Mouse (Mus musculus): ENCODE measurements around the gene Marveld2. TPM values are rescaled to one million over a fixed set of nuclear protein-coding genes. Genes with fewer than 3 reads are reported as not detected.

Gene Marveld2
- 2.9 and 3.4 TPM in 2 replicates for polyA plus RNA-seq (2016; fragmentation: Nextera tagmentation; extraction: Ambion mirVana)

GRCm38 (mm10) chr13:100616181-100617087 is at the start of gene Marveld2:
Gene Marveld2, minus strand, starts transcription at chr13:100616971.
- Histone ChIP-seq H3K4me3 (replicated peaks) (peak within 1 kb of the TSS; percentile 64), H3K4me2 (peak within 1 kb of the TSS; percentile 98), H3K9me3 (no peaks in the 10 kb centered on the region), H3K4me1 (replicated peaks) (peaks cover 8% of the 10 kb centered on the region; the same call in 1 of the 2 replicates), H3K9ac (replicated peaks) (peak within 1 kb of the TSS; percentile 64), H3K27ac (no peak within 1 kb of the TSS), H3K27me3 (peaks cover 22% of the 10 kb centered on the region), H3K36me3 (peaks cover 34% of the 10 kb centered on the region)
- WGBS: 2% methylated on average over 75 of the region's 77 CpGs
- ATAC-seq (ENCODE audit: insufficient number of reproducible peaks, insufficient read depth, low FRiP score, low TSS enrichment, low read depth): no peak; the same call in 1 of the 2 replicates

GRCm38 (mm10) chr13:100659864-100660456 is 43.2 kb upstream of the Marveld2 start:
- Histone ChIP-seq H3K27ac (no peak overlapping the region), H3K9me3 (no peaks in the 10 kb centered on the region), H3K4me3 (replicated peaks) (no peak overlapping the region), H3K36me3 (peaks cover 31% of the 10 kb centered on the region; the same call in 1 of the 2 replicates), H3K27me3 (no peaks in the 10 kb centered on the region), H3K4me1 (replicated peaks) (no peaks in the 10 kb centered on the region), H3K9ac (replicated peaks) (no peak overlapping the region), H3K4me2 (no peak overlapping the region)
- WGBS: 45% methylated on average over 4 of the region's 4 CpGs
- no peak for ATAC-seq (ENCODE audit: insufficient number of reproducible peaks, insufficient read depth, low FRiP score, low TSS enrichment, low read depth)

GRCm38 (mm10) chr13:100658091-100658490 is 41.3 kb upstream of the Marveld2 start:
- H3K4me1 ChIP-seq (replicated peaks): no peaks in the 10 kb centered on the region
- ATAC-seq (ENCODE audit: insufficient number of reproducible peaks, insufficient read depth, low FRiP score, low TSS enrichment, low read depth): no peak
- WGBS: 93% methylated on average over 5 of the region's 5 CpGs
- no peak overlapping the region for H3K4me3 ChIP-seq (replicated peaks)
- peaks cover 28% of the 10 kb centered on the region; the same call in 1 of the 2 replicates for H3K36me3 ChIP-seq
- no peak overlapping the region for H3K27ac ChIP-seq
- no peak overlapping the region for H3K4me2 ChIP-seq
- no peak overlapping the region for H3K9ac ChIP-seq (replicated peaks)
- no peaks in the 10 kb centered on the region for H3K9me3 ChIP-seq
- H3K27me3 ChIP-seq: no peaks in the 10 kb centered on the region

- Histone ChIP-seq H3K27ac (peak within 1 kb of the TSS; percentile 95), H3K4me2 (peak within 1 kb of the TSS; percentile 87), H3K4me1 (replicated peaks) (peaks cover 8% of the 10 kb centered on the region), H3K36me3 (peaks cover 33% of the 10 kb centered on the region), H3K9ac (replicated peaks) (peak within 1 kb of the TSS; percentile 91), H3K4me3 (replicated peaks) (peak within 1 kb of the TSS; percentile 90), H3K9me3 (no peaks in the 10 kb centered on the region), H3K27me3 (no peaks in the 10 kb centered on the region)
- ATAC-seq (ENCODE audit: insufficient number of reproducible peaks, insufficient read depth, low FRiP score, low TSS enrichment, low read depth): no peak
- under 1% methylated on average over 60 of the region's 63 CpGs for WGBS
Observed at GRCm38 (mm10) chr13:100651439-100652186, 34.8 kb upstream of the Marveld2 start, which contains the start of gene Taf9. Gene Taf9, plus strand, starts transcription at chr13:100651579.

- peak within 1 kb of the TSS; percentile 95 for H3K27ac ChIP-seq
- under 1% methylated on average over 72 of the region's 73 CpGs for WGBS
- ATAC-seq (ENCODE audit: insufficient number of reproducible peaks, insufficient read depth, low FRiP score, low TSS enrichment, low read depth): peak; percentile 97
Observed at GRCm38 (mm10) chr13:100650550-100651438, 34.0 kb upstream of the Marveld2 start, which contains the start of the genes Ak6 and Rad17. Gene Ak6, plus strand, starts transcription at chr13:100650979. Gene Rad17, minus strand, starts transcription at chr13:100651051.

GRCm38 (mm10) chr13:100648223-100648622 is 31.5 kb upstream of the Marveld2 start:
- Histone ChIP-seq H3K4me2 (no peak overlapping the region), H3K4me3 (replicated peaks) (no peak overlapping the region), H3K4me1 (replicated peaks) (peaks cover 8% of the 10 kb centered on the region), H3K9ac (replicated peaks) (no peak overlapping the region), H3K27ac (no peak overlapping the region), H3K9me3 (no peaks in the 10 kb centered on the region), H3K27me3 (no peaks in the 10 kb centered on the region), H3K36me3 (peaks cover 47% of the 10 kb centered on the region)
- 96% methylated on average over 8 of the region's 8 CpGs for WGBS
- no peak for ATAC-seq (ENCODE audit: insufficient number of reproducible peaks, insufficient read depth, low FRiP score, low TSS enrichment, low read depth)

More at GRCm38 (mm10) chr13:100650550-100651438, 34.0 kb upstream of the Marveld2 start, which contains the start of the genes Ak6 and Rad17:
- peak within 1 kb of the TSS; percentile 91 for H3K9ac ChIP-seq (replicated peaks)
- H3K4me3 ChIP-seq (replicated peaks): peak within 1 kb of the TSS; percentile 90
- H3K36me3 ChIP-seq: peaks cover 36% of the 10 kb centered on the region
- H3K9me3 ChIP-seq: no peaks in the 10 kb centered on the region
- H3K4me2 ChIP-seq: peak within 1 kb of the TSS; percentile 87
- peaks cover 8% of the 10 kb centered on the region for H3K4me1 ChIP-seq (replicated peaks)
- H3K27me3 ChIP-seq: no peaks in the 10 kb centered on the region

GRCm38 (mm10) chr13:100642471-100643209 is 25.9 kb upstream of the Marveld2 start:
- no peak for ATAC-seq (ENCODE audit: insufficient number of reproducible peaks, insufficient read depth, low FRiP score, low TSS enrichment, low read depth)
- 96% methylated on average over 4 of the region's 4 CpGs for WGBS
- Histone ChIP-seq H3K27ac (no peak overlapping the region), H3K4me1 (replicated peaks) (no peaks in the 10 kb centered on the region), H3K36me3 (peaks cover 93% of the 10 kb centered on the region), H3K27me3 (no peaks in the 10 kb centered on the region), H3K9ac (replicated peaks) (no peak overlapping the region), H3K4me2 (no peak overlapping the region), H3K4me3 (replicated peaks) (no peak overlapping the region), H3K9me3 (no peaks in the 10 kb centered on the region)

GRCm38 (mm10) chr13:100634106-100634691 is 17.4 kb upstream of the Marveld2 start:
- whole genome bisulfite sequencing: 94% methylated on average over 3 of the region's 3 CpGs
- Histone ChIP-seq H3K27ac (no peak overlapping the region), H3K4me2 (no peak overlapping the region), H3K9ac (replicated peaks) (no peak overlapping the region), H3K9me3 (no peaks in the 10 kb centered on the region), H3K4me1 (replicated peaks) (no peaks in the 10 kb centered on the region), H3K36me3 (peaks cover 81% of the 10 kb centered on the region), H3K27me3 (no peaks in the 10 kb centered on the region), H3K4me3 (replicated peaks) (no peak overlapping the region)
- ATAC-seq (ENCODE audit: insufficient number of reproducible peaks, insufficient read depth, low FRiP score, low TSS enrichment, low read depth): no peak

- H3K9me3 ChIP-seq: no peaks in the 10 kb centered on the region
- H3K9ac ChIP-seq (replicated peaks): no peak overlapping the region
- peaks cover 6% of the 10 kb centered on the region for H3K27me3 ChIP-seq
- no peak for ATAC-seq (ENCODE audit: insufficient number of reproducible peaks, insufficient read depth, low FRiP score, low TSS enrichment, low read depth)
- 84% methylated on average over 4 of the region's 4 CpGs for WGBS
- H3K4me2 ChIP-seq: no peak overlapping the region
- no peak overlapping the region for H3K27ac ChIP-seq
- no peaks in the 10 kb centered on the region for H3K4me1 ChIP-seq (replicated peaks)
- H3K4me3 ChIP-seq (replicated peaks): no peak overlapping the region
- H3K36me3 ChIP-seq: peaks cover 82% of the 10 kb centered on the region
Observed at GRCm38 (mm10) chr13:100622241-100622640, 5.5 kb upstream of the Marveld2 start.

Data from limb, embryonic 12.5 days (tissue).